Comparison of ENCODE assay signal across 15 mouse cellular contexts in genomic region chr13:115508646-115509045, GRCm38 (mm10).
A peak's percentile ranks its signal among the peaks of the same experiment; 100 is the strongest.
DNase-seq lines count a peak whose midpoint lies in the region; ATAC-seq lines count a peak whose summit lies in the region.
"Had no signal": no experiment of that assay in that cellular context is flagged by ENCODE, and none has a peak within 500 bp of the region (broad histone marks: within the 10 kb centered on the region; RNA-seq: fewer than 3 reads in every experiment).

No protein-coding gene starts in this region.

- no peaks in the 10 kb centered on the region for H3K27me3 ChIP-seq in hindbrain, embryonic 11.5 days (ENCODE audit: control insufficient read depth, insufficient read depth, low read length)
- no peaks in the 10 kb centered on the region for H3K27me3 ChIP-seq in hindbrain, embryonic 10.5 days (ENCODE audit: insufficient read depth, poor library complexity, severe bottlenecking)
- no peaks in the 10 kb centered on the region for H3K27me3 ChIP-seq in neural tube, embryonic 12.5 days (replicated peaks)
- H3K27me3 ChIP-seq in hindbrain, embryonic 15.5 days = no peaks in the 10 kb centered on the region

- DNase-seq in hindbrain, embryonic 11.5 days (ENCODE audit: low spot score) = no peak
- DNase-seq in hindbrain, embryonic 10.5 days (ENCODE audit: low spot score) = no peak
- DNase-seq in neural tube, embryonic 10.5 days (ENCODE audit: extremely low spot score, low spot score) = no peak
- peak; percentile 24 for DNase-seq in retina, postnatal 1 day
- no peak for DNase-seq in urinary bladder, adult 18-20 months (ENCODE audit: low spot score in 2 of 2)
- DNase-seq in lung, postnatal 10 days = no peak
- DNase-seq: B cell, adult 2 months; cerebellum, adult 11-12 months; cerebellum, postnatal 36 days; heart, adult 18-20 months; kidney, postnatal 25 days; lung, embryonic 14.5 days had no signal

- no peak overlapping the region for H3K9ac ChIP-seq in hindbrain, embryonic 11.5 days (ENCODE audit: low read depth, low read length)
- no peak overlapping the region for H3K9ac ChIP-seq in neural tube, embryonic 12.5 days
- H3K9ac ChIP-seq in hindbrain, embryonic 15.5 days = no peak overlapping the region
- H3K9ac ChIP-seq: lung, embryonic 14.5 days had no signal

- 65% methylated on average over 3 of the region's 3 CpGs for WGBS in hindbrain, embryonic 11.5 days
- WGBS in hindbrain, embryonic 10.5 days = 55% methylated on average over 3 of the region's 3 CpGs
- 61% methylated on average over 3 of the region's 3 CpGs for WGBS in neural tube, embryonic 12.5 days
- WGBS in hindbrain, embryonic 15.5 days = 24% methylated on average over 3 of the region's 3 CpGs

- no peak overlapping the region for H3K27ac ChIP-seq in hindbrain, embryonic 11.5 days (ENCODE audit: low read depth, low read length)
- H3K27ac ChIP-seq in hindbrain, embryonic 10.5 days = no peak overlapping the region
- no peak overlapping the region for H3K27ac ChIP-seq in neural tube, embryonic 12.5 days
- H3K27ac ChIP-seq in hindbrain, embryonic 15.5 days (replicated peaks) = no peak overlapping the region

- H3K4me3 ChIP-seq in hindbrain, embryonic 11.5 days (ENCODE audit: low read depth, low read length) = no peak overlapping the region
- no peak overlapping the region for H3K4me3 ChIP-seq in hindbrain, embryonic 10.5 days
- no peak overlapping the region for H3K4me3 ChIP-seq in neural tube, embryonic 12.5 days
- no peak overlapping the region for H3K4me3 ChIP-seq in hindbrain, embryonic 15.5 days

- no peaks in the 10 kb centered on the region for H3K4me1 ChIP-seq in hindbrain, embryonic 11.5 days (replicated peaks; ENCODE audit: control insufficient read depth, insufficient read depth, low read length)
- H3K4me1 ChIP-seq in hindbrain, embryonic 10.5 days (replicated peaks) = peaks cover under 1% of the 10 kb centered on the region; the same call in 1 of the 2 replicates
- no peaks in the 10 kb centered on the region for H3K4me1 ChIP-seq in neural tube, embryonic 12.5 days
- H3K4me1 ChIP-seq in hindbrain, embryonic 15.5 days (replicated peaks) = 0 out of 2 replicates have a peak, but pooled peaks cover 3% of the 10 kb centered on the region

- ATAC-seq in hindbrain, embryonic 11.5 days (ENCODE audit: low FRiP score) = peak; percentile 57
- ATAC-seq in neural tube, embryonic 12.5 days (ENCODE audit: low FRiP score, low read depth) = peak; percentile 56; the same call in 1 of the 2 replicates
- peak; percentile 85; the same call in 1 of the 2 replicates for ATAC-seq in hindbrain, embryonic 15.5 days (ENCODE audit: low FRiP score, low read depth)
- ATAC-seq: Patski had no signal

- no peaks in the 10 kb centered on the region for H3K9me3 ChIP-seq in hindbrain, embryonic 11.5 days (ENCODE audit: control insufficient read depth, low read length)
- peaks cover 7% of the 10 kb centered on the region; the same call in 1 of the 2 replicates for H3K9me3 ChIP-seq in hindbrain, embryonic 10.5 days
- 0 out of 2 replicates have a peak, but pooled peaks cover 6% of the 10 kb centered on the region for H3K9me3 ChIP-seq in neural tube, embryonic 12.5 days
- H3K9me3 ChIP-seq in hindbrain, embryonic 15.5 days = no peaks in the 10 kb centered on the region; the same call in 1 of the 2 replicates

- H3K4me2 ChIP-seq in hindbrain, embryonic 11.5 days (replicated peaks; ENCODE audit: low read depth, low read length) = no peak overlapping the region
- no peak overlapping the region for H3K4me2 ChIP-seq in neural tube, embryonic 12.5 days (replicated peaks)
- no peak overlapping the region for H3K4me2 ChIP-seq in hindbrain, embryonic 15.5 days
- H3K4me2 ChIP-seq: lung, embryonic 14.5 days had no signal

- H3K36me3 ChIP-seq in hindbrain, embryonic 11.5 days (ENCODE audit: control insufficient read depth, insufficient read depth, low read length) = no peaks in the 10 kb centered on the region
- no peaks in the 10 kb centered on the region for H3K36me3 ChIP-seq in hindbrain, embryonic 10.5 days
- no peaks in the 10 kb centered on the region for H3K36me3 ChIP-seq in neural tube, embryonic 12.5 days
- H3K36me3 ChIP-seq in hindbrain, embryonic 15.5 days = no peaks in the 10 kb centered on the region
